ENCODE assay signal across 8 mouse cellular contexts in genomic region chr1:153746728-153747127, GRCm38 (mm10). TPM values are rescaled to one million over a fixed set of nuclear protein-coding genes. Genes with fewer than 3 reads are reported as not detected.
A peak's percentile ranks its signal among the peaks of the same experiment; 100 is the strongest.
DNase-seq lines count a peak whose midpoint lies in the region; ATAC-seq and TF ChIP-seq lines count a peak whose summit lies in the region.

No protein-coding gene starts in this region.

- H3K9me3 ChIP-seq in heart, embryonic 12.5 days (replicated peaks), result no peaks in the 10 kb centered on the region
- H3K9me3 ChIP-seq in MEL (replicated peaks; ENCODE audit: insufficient read depth, low read length), result no peaks in the 10 kb centered on the region

- TF ChIP-seq POLR2A in heart, adult 2 months (IDR thresholded peaks at IDR 0.05; ENCODE audit: insufficient read depth, low read depth, low read length), result no peak
- TF ChIP-seq POLR2A in MEL (IDR thresholded peaks at IDR 0.05; ENCODE audit: control insufficient read depth in 1 of 2, insufficient read depth in 1 of 2, low read depth in 1 of 2, low read length in 2 of 2, poor library complexity in 1 of 2), result no peak
- TF ChIP-seq POLR2A in cerebellum, adult 2 months (IDR thresholded peaks at IDR 0.05; ENCODE audit: borderline replicate concordance, insufficient read depth, low read length), result no peak

- peaks cover 10% of the 10 kb centered on the region for H3K4me1 ChIP-seq in heart, adult 2 months (ENCODE audit: control insufficient read depth, insufficient read depth, low read length)
- peaks cover 35% of the 10 kb centered on the region for H3K4me1 ChIP-seq in heart, embryonic 12.5 days (replicated peaks)
- H3K4me1 ChIP-seq in MEL (ENCODE audit: control insufficient read depth in 1 of 2, insufficient read depth in 2 of 2, low read length in 2 of 2), result peaks cover 0 to 17% of the 10 kb centered on the region in 2 experiments; a peak in 2 of 4 replicates
- H3K4me1 ChIP-seq in cerebellum, adult 2 months (ENCODE audit: control insufficient read depth, insufficient read depth, low read length), result peaks cover 7% of the 10 kb centered on the region

- DNase-seq in heart, adult 2 months, result peak; percentile 68 to 72
- peak; percentile 84 for DNase-seq in MEL (ENCODE audit: low read depth, low spot score)
- DNase-seq in cerebellum, adult 2 months, result peak; percentile 68 to 75
- peak; percentile 76 for DNase-seq in gastrocnemius, adult 18-20 months (ENCODE audit: low spot score)
- DNase-seq in kidney, postnatal 36 days, result peak; percentile 66 to 85
- peak; percentile 84 for DNase-seq in lung, postnatal 36 days
- DNase-seq in skeletal muscle tissue, adult 2 months (ENCODE audit: low read depth, low spot score), result peak; percentile 57

- peak; percentile 78 for TF ChIP-seq RAD21 in MEL (IDR thresholded peaks at IDR 0.05; ENCODE audit: low read depth, low read length)

- intact Hi-C loops in heart, adult 2 months (cut with DNase I), result loop anchor here (1.0 to 5.0 kb wide), 2 partner anchors 61 to 189 kb away; no protein-coding TSS in a partner anchor

- peak; percentile 81 for TF ChIP-seq EP300 in heart, adult 2 months (IDR thresholded peaks at IDR 0.05; ENCODE audit: insufficient read depth, low read depth, low read length)
- TF ChIP-seq EP300 in MEL (IDR thresholded peaks at IDR 0.05; ENCODE audit: low read depth in 1 of 2, low read length in 2 of 2), result no peak

- no peaks in the 10 kb centered on the region for H3K27me3 ChIP-seq in heart, adult 2 months (ENCODE audit: control insufficient read depth, insufficient read depth, low read length)
- H3K27me3 ChIP-seq in heart, embryonic 12.5 days (replicated peaks), result 0 out of 2 replicates have a peak, but pooled peaks cover 3% of the 10 kb centered on the region
- H3K27me3 ChIP-seq in MEL (ENCODE audit: control insufficient read depth in 1 of 2, insufficient read depth in 2 of 2, low read length in 2 of 2), result no peaks in the 10 kb centered on the region
- H3K27me3 ChIP-seq in cerebellum, adult 2 months (ENCODE audit: control insufficient read depth, insufficient read depth, low read length), result no peaks in the 10 kb centered on the region

- H3K4me3 ChIP-seq in heart, adult 2 months, result no peak overlapping the region
- no peak overlapping the region for H3K4me3 ChIP-seq in heart, embryonic 12.5 days
- 0 out of 4 replicates have a peak overlapping the region, but pooled peaks of 1 of the 2 experiments have one; percentile 21 for H3K4me3 ChIP-seq in MEL (ENCODE audit: control insufficient read depth in 1 of 2, insufficient read depth in 1 of 2, low read depth in 2 of 2, low read length in 2 of 2)
- no peak overlapping the region for H3K4me3 ChIP-seq in cerebellum, adult 2 months (replicated peaks; ENCODE audit: insufficient read depth, low read depth, low read length)

- peak; percentile 92 for TF ChIP-seq CTCF in heart, adult 2 months (IDR thresholded peaks at IDR 0.05)
- TF ChIP-seq CTCF in MEL (IDR thresholded peaks at IDR 0.05 in 2 of 3, conservative IDR thresholded peaks at IDR 0.05 in 1 of 3; ENCODE audit: control insufficient read depth in 1 of 3, insufficient read depth in 1 of 3, low read depth in 2 of 3, low read length in 3 of 3, poor library complexity in 1 of 3, severe bottlenecking in 1 of 3), result peak; percentile 67 to 84 (median 82)
- peak; percentile 96 for TF ChIP-seq CTCF in cerebellum, adult 2 months (IDR thresholded peaks at IDR 0.05; ENCODE audit: borderline replicate concordance, insufficient read depth, low read depth, low read length)

- ATAC-seq in heart, embryonic 12.5 days (ENCODE audit: insufficient number of reproducible peaks, low FRiP score), result no peak

- no peak overlapping the region for H3K4me2 ChIP-seq in heart, embryonic 12.5 days

- no peaks in the 10 kb centered on the region for H3K36me3 ChIP-seq in heart, adult 2 months (ENCODE audit: control insufficient read depth, insufficient read depth, low read length)
- peaks cover 5% of the 10 kb centered on the region for H3K36me3 ChIP-seq in heart, embryonic 12.5 days
- H3K36me3 ChIP-seq in MEL (ENCODE audit: control insufficient read depth in 1 of 2, insufficient read depth in 2 of 2, low read length in 2 of 2), result peaks cover 0 to 7% of the 10 kb centered on the region in 2 experiments; a peak in 1 of 4 replicates

- no peak overlapping the region for H3K27ac ChIP-seq in heart, adult 2 months
- no peak overlapping the region for H3K27ac ChIP-seq in heart, embryonic 12.5 days (ENCODE audit: poor library complexity, severe bottlenecking)
- H3K27ac ChIP-seq in MEL (ENCODE audit: control insufficient read depth, low read depth, low read length), result no peak overlapping the region
- no peak overlapping the region for H3K27ac ChIP-seq in cerebellum, adult 2 months (ENCODE audit: insufficient read depth, low read length)

- H3K9ac ChIP-seq in heart, adult 2 months (ENCODE audit: low read depth, low read length), result no peak overlapping the region
- no peak overlapping the region for H3K9ac ChIP-seq in heart, embryonic 12.5 days
- no peak overlapping the region for H3K9ac ChIP-seq in MEL (ENCODE audit: control insufficient read depth, low read depth, low read length, poor library complexity, severe bottlenecking)

- no peaks in the 10 kb centered on the region for H3K79me2 ChIP-seq in heart, adult 2 months (replicated peaks; ENCODE audit: control insufficient read depth, insufficient read depth, low read length)
- H3K79me2 ChIP-seq in MEL (ENCODE audit: control insufficient read depth, insufficient read depth, low read length, poor library complexity), result no peaks in the 10 kb centered on the region; the same call in 1 of the 2 replicates

- 4% methylated on average over 12 of the region's 12 CpGs for WGBS in heart, adult 2 months
- WGBS in heart, embryonic 12.5 days, result 3% methylated on average over 12 of the region's 12 CpGs
- 4% methylated on average over 12 of the region's 12 CpGs for WGBS in cerebellum, adult 2 months

TF ChIP-seq in MEL, 35 proteins besides CTCF, POLR2A, EP300 and RAD21:
- peak; percentile 44 for TF ChIP-seq ZC3H11A (IDR thresholded peaks at IDR 0.05; ENCODE audit: low read depth, low read length)
- TF ChIP-seq TCF12 (IDR thresholded peaks at IDR 0.05; ENCODE audit: low read depth, low read length), result no peak
- peak; percentile 43; the same call in 1 of the 2 replicates for TF ChIP-seq SIN3A (IDR thresholded peaks at IDR 0.05; ENCODE audit: low read length)
- TF ChIP-seq SMC3 (IDR thresholded peaks at IDR 0.05; ENCODE audit: low read depth, low read length), result peak; percentile 72

RNA-seq across cellular contexts. Expression of gene Rnasel, which starts 2.5 kb away (rescaled TPM):
- total RNA-seq in heart, adult 2 months (2021), result 1 to 10 TPM; 4.1 to 4.6 TPM
- polyA plus RNA-seq in heart, adult 2 months (2012; rRNA removed), result 2.5 and 4.4 TPM in 2 replicates
- polyA plus RNA-seq in heart, embryonic 12.5 days (2016; fragmentation: Nextera tagmentation; extraction: Ambion mirVana), result 11.8 and 12.8 TPM in 2 replicates
- 5.2 TPM in 2 replicates for total RNA-seq in MEL (2012; rRNA removed)
- polyA plus RNA-seq in MEL (2012; ENCODE audit: insufficient read depth in 1 of 2, insufficient read length in 2 of 2, low read depth in 1 of 2, low replicate concordance in 2 of 2, missing spikeins in 1 of 2), result 1 to 10 TPM in 1 of 2 experiments, not detected in 1; 8.1 TPM
- 3.8 and 3.9 TPM in 2 replicates for polyA plus RNA-seq in cerebellum, adult 2 months (2012; rRNA removed)
- total RNA-seq in gastrocnemius, adult 18-20 months (2021), result 1 to 10 TPM in 1 of 2 experiments, under 1 TPM in 1; 0.87 to 1.5 TPM

RNA-seq across cellular contexts. Expression of gene Rgs16, which starts 6.6 kb away (rescaled TPM):
- 1 to 10 TPM; 1.4 to 1.9 TPM for total RNA-seq in heart, adult 2 months (2021)
- 0.80 and 1.3 TPM in 2 replicates for polyA plus RNA-seq in heart, adult 2 months (2012; rRNA removed)
- polyA plus RNA-seq in heart, embryonic 12.5 days (2016; fragmentation: Nextera tagmentation; extraction: Ambion mirVana), result 4.7 and 5.2 TPM in 2 replicates
- total RNA-seq in MEL (2012; rRNA removed), result not detected in 2 replicates
- not detected for polyA plus RNA-seq in MEL (2012; ENCODE audit: insufficient read depth in 1 of 2, insufficient read length in 2 of 2, low read depth in 1 of 2, low replicate concordance in 2 of 2, missing spikeins in 1 of 2)
- polyA plus RNA-seq in cerebellum, adult 2 months (2012; rRNA removed), result 12.2 and 12.7 TPM in 2 replicates
- under 1 TPM; 0.81 to 0.87 TPM for total RNA-seq in gastrocnemius, adult 18-20 months (2021)
